Comparison of ENCODE assay signal across 7 mouse cellular contexts in genomic region chr1:181017212-181017711, GRCm38 (mm10). TPM values are rescaled to one million over a fixed set of nuclear protein-coding genes. Genes with fewer than 3 reads are reported as not detected.
DNase-seq lines count a peak whose midpoint lies in the region; ATAC-seq lines count a peak whose summit lies in the region.

No protein-coding gene starts in this region.

- H3K9me3 ChIP-seq in embryonic facial prominence, embryonic 11.5 days (replicated peaks; ENCODE audit: control insufficient read depth, low read length) = no peaks in the 10 kb centered on the region
- no peaks in the 10 kb centered on the region for H3K9me3 ChIP-seq in midbrain, embryonic 11.5 days (ENCODE audit: control insufficient read depth, low read length)

- no peak overlapping the region for H3K27ac ChIP-seq in embryonic facial prominence, embryonic 11.5 days (replicated peaks; ENCODE audit: low read depth, low read length)
- H3K27ac ChIP-seq in midbrain, embryonic 11.5 days (ENCODE audit: low read depth, low read length) = no peak overlapping the region

- H3K27me3 ChIP-seq in embryonic facial prominence, embryonic 11.5 days (ENCODE audit: control insufficient read depth, insufficient read depth, low read length) = peaks cover 2% of the 10 kb centered on the region; the same call in 1 of the 2 replicates
- no peaks in the 10 kb centered on the region; the same call in 1 of the 2 replicates for H3K27me3 ChIP-seq in midbrain, embryonic 11.5 days (ENCODE audit: control insufficient read depth, insufficient read depth, low read length)

- H3K36me3 ChIP-seq in embryonic facial prominence, embryonic 11.5 days (replicated peaks; ENCODE audit: control insufficient read depth, insufficient read depth, low read depth, low read length) = no peaks in the 10 kb centered on the region
- no peaks in the 10 kb centered on the region for H3K36me3 ChIP-seq in midbrain, embryonic 11.5 days (ENCODE audit: control insufficient read depth, insufficient read depth, low read length)

- H3K4me3 ChIP-seq in embryonic facial prominence, embryonic 11.5 days (ENCODE audit: low read depth, low read length) = peak overlapping the region; percentile 45
- H3K4me3 ChIP-seq in midbrain, embryonic 11.5 days (ENCODE audit: low read depth, low read length) = peak overlapping the region; percentile 44

- no peaks in the 10 kb centered on the region; the same call in 1 of the 2 replicates for H3K4me1 ChIP-seq in embryonic facial prominence, embryonic 11.5 days (ENCODE audit: control insufficient read depth, insufficient read depth, low read length)
- H3K4me1 ChIP-seq in midbrain, embryonic 11.5 days (ENCODE audit: control insufficient read depth, insufficient read depth, low read length) = peaks cover 5% of the 10 kb centered on the region

- WGBS in embryonic facial prominence, embryonic 11.5 days = under 1% methylated on average over 22 of the region's 22 CpGs
- 0% methylated on average over 22 of the region's 22 CpGs for WGBS in midbrain, embryonic 11.5 days

- intact Hi-C loops in left cerebral cortex, postnatal 4 days (cut with DNase I) = no loop called here

- peak; percentile 85 for DNase-seq in adrenal gland, postnatal 25 days
- DNase-seq in embryonic facial prominence, embryonic 11.5 days (ENCODE audit: low spot score) = peak; percentile 77
- peak; percentile 93 for DNase-seq in kidney, adult 11 months
- DNase-seq in left cerebral cortex, postnatal 4 days = peak; percentile 73
- peak; percentile 96 for DNase-seq in midbrain, embryonic 11.5 days (ENCODE audit: low spot score, missing footprints)
- DNase-seq in skeletal muscle tissue, adult 2 months (ENCODE audit: low read depth, low spot score) = peak; percentile 67

- peak; percentile 84 for ATAC-seq in embryonic facial prominence, embryonic 11.5 days (replicated peaks; ENCODE audit: insufficient number of reproducible peaks, low FRiP score, low TSS enrichment, low read depth)
- ATAC-seq in granulocyte monocyte progenitor cell, adult 5-6 weeks (replicated peaks; ENCODE audit: poor library complexity, severe bottlenecking) = peak; percentile 78
- ATAC-seq in midbrain, embryonic 11.5 days (ENCODE audit: low FRiP score) = peak; percentile 86

- peak overlapping the region; percentile 25 for H3K9ac ChIP-seq in embryonic facial prominence, embryonic 11.5 days (replicated peaks; ENCODE audit: low read length)
- H3K9ac ChIP-seq in midbrain, embryonic 11.5 days (ENCODE audit: low read length) = peak overlapping the region; percentile 40

- peak overlapping the region; percentile 97 for H3K4me2 ChIP-seq in embryonic facial prominence, embryonic 11.5 days (ENCODE audit: low read depth, low read length)
- peak overlapping the region; percentile 85 for H3K4me2 ChIP-seq in midbrain, embryonic 11.5 days

RNA-seq across cellular contexts. Expression of gene Ephx1, which starts 3.4 kb away (rescaled TPM):
- 95.7 and 112 TPM in 2 replicates for total RNA-seq in adrenal gland, postnatal 25 days (2021)
- 1.4 and 2.1 TPM in 2 replicates for polyA plus RNA-seq in embryonic facial prominence, embryonic 11.5 days (2014; fragmentation: Nextera tagmentation; extraction: Ambion mirVana)
- total RNA-seq in granulocyte monocyte progenitor cell, adult 5-6 weeks (2014; fragmentation: Nextera tagmentation) = not detected in 2 replicates
- total RNA-seq in granulocyte monocyte progenitor cell, adult 5-6 weeks (2017) = 0.13 and 2.1 TPM in 2 replicates
- total RNA-seq in left cerebral cortex, postnatal 4 days (2021) = 1 to 10 TPM; 9.0 to 9.9 TPM
- 0.87 and 1.6 TPM in 2 replicates for polyA plus RNA-seq in midbrain, embryonic 11.5 days (2014; fragmentation: Nextera tagmentation; extraction: Ambion mirVana)

RNA-seq across cellular contexts. Expression of gene 9130409I23Rik, which starts 33.8 kb away (rescaled TPM):
- not detected in 2 replicates for total RNA-seq in adrenal gland, postnatal 25 days (2021)
- not detected in 2 replicates for polyA plus RNA-seq in embryonic facial prominence, embryonic 11.5 days (2014; fragmentation: Nextera tagmentation; extraction: Ambion mirVana)
- total RNA-seq in granulocyte monocyte progenitor cell, adult 5-6 weeks (2014; fragmentation: Nextera tagmentation) = not detected in 2 replicates
- total RNA-seq in granulocyte monocyte progenitor cell, adult 5-6 weeks (2017) = not detected in 2 replicates
- total RNA-seq in left cerebral cortex, postnatal 4 days (2021) = not detected
- polyA plus RNA-seq in midbrain, embryonic 11.5 days (2014; fragmentation: Nextera tagmentation; extraction: Ambion mirVana) = 0.08 TPM in 1 of 2 replicates, not detected in the other
